Mouse (Mus musculus): ENCODE results near the gene C2cd4b. TPM values are rescaled to one million over a fixed set of nuclear protein-coding genes. Genes with fewer than 3 reads are reported as not detected.

Gene C2cd4b
- 2.0 and 2.6 TPM in 2 replicates for polyA plus RNA-seq (2014; fragmentation: Nextera tagmentation; extraction: Ambion mirVana)

DNA sequence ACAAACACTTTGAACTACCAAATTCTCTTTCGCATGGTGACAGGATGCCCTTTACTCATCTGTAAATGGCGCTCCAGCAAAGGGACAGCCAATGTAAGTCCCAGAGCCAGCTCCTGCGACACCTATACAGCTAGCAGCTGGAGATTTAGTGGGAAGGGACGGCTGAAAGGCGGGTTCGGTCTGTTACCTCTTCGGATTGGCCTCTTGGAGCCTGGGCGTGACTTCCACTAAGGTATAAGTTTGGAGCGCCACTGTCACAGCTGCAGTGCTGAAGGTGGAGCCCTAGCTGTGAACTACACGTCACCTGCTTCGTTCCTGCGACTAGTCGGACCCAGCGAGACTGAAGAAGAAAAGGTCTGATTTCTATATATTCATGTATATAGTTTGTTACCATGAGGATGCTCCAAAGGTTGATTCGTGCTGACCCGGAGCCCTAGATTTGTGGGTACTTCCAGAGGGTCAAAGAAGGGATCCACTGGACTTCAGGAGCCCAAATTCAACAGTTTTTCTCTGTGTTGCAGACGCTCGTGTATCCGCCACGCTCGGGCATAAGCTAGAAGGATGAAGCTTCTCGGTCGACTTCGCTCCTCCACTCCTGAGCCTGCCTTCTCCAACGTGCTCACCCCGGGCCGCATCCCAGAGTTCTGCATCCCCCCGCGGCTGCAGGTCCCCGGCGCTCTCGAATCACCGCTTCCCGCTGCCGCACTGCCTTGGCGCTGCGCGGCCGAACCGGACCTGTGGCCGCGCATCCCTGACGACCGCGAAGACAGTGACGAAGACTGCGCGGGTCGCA lies at the start of gene C2cd4b:
TSS of gene C2cd4b (plus strand) at position 275 of the 793 bp plus-strand sequence.
- Histone ChIP-seq H3K36me3 (ENCODE audit: control insufficient read depth, insufficient read depth, low read length) (no peaks in the 10 kb centered on the region), H3K4me3 (ENCODE audit: low read depth, low read length) (peak within 1 kb of the TSS; percentile 66), H3K4me1 (ENCODE audit: control insufficient read depth, insufficient read depth, low read length) (no peaks in the 10 kb centered on the region), H3K4me2 (peak within 1 kb of the TSS; percentile 89), H3K27ac (ENCODE audit: low read depth, low read length) (peak within 1 kb of the TSS; percentile 79), H3K9ac (ENCODE audit: low read depth, low read length) (peak within 1 kb of the TSS; percentile 69), H3K27me3 (ENCODE audit: control insufficient read depth, insufficient read depth, low read length) (peaks cover 18% of the 10 kb centered on the region; the same call in 1 of the 2 replicates), H3K9me3 (replicated peaks; ENCODE audit: control insufficient read depth, low read length) (peaks cover 4% of the 10 kb centered on the region; the same call in 1 of the 2 replicates)
- WGBS (ENCODE audit: insufficient replicate concordance), result 3% methylated on average over 49 of the region's 49 CpGs
- ATAC-seq (replicated peaks; ENCODE audit: insufficient number of reproducible peaks, low FRiP score, low TSS enrichment), result peak; percentile 39; the same call in 1 of the 2 replicates

DNA sequence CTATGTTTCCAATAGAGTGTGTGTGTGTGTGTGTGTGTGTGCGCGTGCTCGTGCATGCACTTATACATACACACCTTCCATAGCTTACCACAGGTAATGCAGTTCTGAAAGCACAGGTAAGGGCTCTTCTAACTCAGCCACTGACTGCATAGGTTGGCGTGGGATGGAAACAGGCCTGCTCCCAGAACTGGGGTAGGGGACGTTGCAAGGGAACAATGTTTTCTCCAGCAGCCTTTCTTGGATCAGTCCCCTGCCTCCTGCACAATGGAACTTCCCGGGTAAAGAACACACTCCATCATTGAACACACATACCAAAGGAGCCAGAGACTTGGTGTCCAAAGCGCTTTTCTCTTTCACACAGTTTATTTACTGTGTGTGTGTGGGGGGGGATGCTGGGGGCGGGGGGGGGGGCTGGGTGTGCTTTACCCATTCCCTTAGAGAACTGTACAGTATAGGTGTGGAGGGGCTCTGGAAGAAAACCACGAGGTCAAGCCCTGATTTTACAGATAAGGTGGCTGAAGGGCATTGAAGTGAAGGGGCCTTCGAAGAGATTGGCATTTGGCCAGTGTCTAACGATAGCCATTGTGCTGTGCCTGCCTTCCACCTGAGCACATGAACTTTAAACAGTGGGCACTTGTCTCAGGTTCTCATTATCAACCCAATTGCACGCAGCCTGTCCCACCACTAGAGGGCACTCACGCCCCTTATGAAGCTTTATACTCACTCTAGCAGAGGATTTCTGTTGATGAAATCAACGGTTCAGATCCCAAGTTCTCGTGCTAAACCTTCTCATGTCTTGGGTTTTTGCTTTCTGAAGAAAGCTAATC lies 48.0 kb upstream of the C2cd4b start:
- no peak overlapping the region for H3K9ac ChIP-seq (ENCODE audit: low read depth, low read length)
- H3K36me3 ChIP-seq (ENCODE audit: control insufficient read depth, insufficient read depth, low read length), result no peaks in the 10 kb centered on the region
- H3K9me3 ChIP-seq (replicated peaks; ENCODE audit: control insufficient read depth, low read length), result no peaks in the 10 kb centered on the region
- no peak overlapping the region for H3K4me3 ChIP-seq (ENCODE audit: low read depth, low read length)
- WGBS (ENCODE audit: insufficient replicate concordance), result 42% methylated on average over 15 of the region's 15 CpGs
- no peaks in the 10 kb centered on the region for H3K4me1 ChIP-seq (ENCODE audit: control insufficient read depth, insufficient read depth, low read length)
- H3K27ac ChIP-seq (ENCODE audit: low read depth, low read length), result no peak overlapping the region
- no peak for ATAC-seq (replicated peaks; ENCODE audit: insufficient number of reproducible peaks, low FRiP score, low TSS enrichment)
- H3K27me3 ChIP-seq (ENCODE audit: control insufficient read depth, insufficient read depth, low read length), result no peaks in the 10 kb centered on the region
- no peak overlapping the region for H3K4me2 ChIP-seq

DNA sequence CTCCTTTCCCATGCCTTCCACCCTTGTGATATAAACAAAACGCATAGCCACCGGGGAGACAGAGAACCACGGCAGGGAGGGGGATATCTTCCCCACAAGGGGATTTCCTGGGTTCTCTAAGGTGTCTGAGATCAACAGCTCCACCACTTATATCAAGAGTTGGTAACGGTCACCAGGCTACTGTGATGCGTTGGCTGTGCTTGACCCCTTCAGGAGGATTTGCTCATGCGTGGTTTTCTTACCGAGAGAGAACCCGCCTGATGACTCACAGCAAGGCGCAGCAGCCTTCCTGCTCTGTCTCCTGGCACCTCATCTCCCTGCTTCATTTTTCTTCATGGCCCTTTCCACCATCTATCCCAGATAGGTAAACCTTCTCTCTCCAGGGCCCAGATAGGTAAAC lies 47.1 kb upstream of the C2cd4b start:
- H3K9me3 ChIP-seq (replicated peaks; ENCODE audit: control insufficient read depth, low read length), result no peaks in the 10 kb centered on the region
- no peak overlapping the region for H3K27ac ChIP-seq (ENCODE audit: low read depth, low read length)
- H3K4me1 ChIP-seq (ENCODE audit: control insufficient read depth, insufficient read depth, low read length), result no peaks in the 10 kb centered on the region
- H3K36me3 ChIP-seq (ENCODE audit: control insufficient read depth, insufficient read depth, low read length), result no peaks in the 10 kb centered on the region
- H3K4me2 ChIP-seq, result no peak overlapping the region
- no peak overlapping the region for H3K9ac ChIP-seq (ENCODE audit: low read depth, low read length)
- ATAC-seq (replicated peaks; ENCODE audit: insufficient number of reproducible peaks, low FRiP score, low TSS enrichment), result no peak
- WGBS (ENCODE audit: insufficient replicate concordance), result 64% methylated on average over 9 of the region's 9 CpGs
- no peaks in the 10 kb centered on the region for H3K27me3 ChIP-seq (ENCODE audit: control insufficient read depth, insufficient read depth, low read length)
- no peak overlapping the region for H3K4me3 ChIP-seq (ENCODE audit: low read depth, low read length)

DNA sequence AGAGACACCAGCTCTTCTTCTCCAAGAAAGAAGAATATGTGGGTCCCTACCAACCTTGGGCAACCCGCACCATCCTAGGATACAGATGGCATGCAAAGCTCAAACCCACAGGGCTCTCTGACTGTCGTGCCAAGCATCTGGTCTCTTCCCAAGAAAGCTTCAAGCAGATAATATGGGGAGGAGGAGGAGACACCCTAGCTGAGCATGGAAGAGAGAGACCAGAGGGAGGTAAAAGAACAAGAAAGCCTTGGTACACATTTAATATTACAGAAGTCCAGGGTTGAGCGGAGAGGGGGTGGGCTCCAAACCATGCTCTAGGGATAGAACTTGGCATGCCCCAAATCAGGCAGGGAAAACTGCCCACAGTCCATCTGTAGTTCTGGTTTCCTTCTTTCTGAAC lies 42.2 kb upstream of the C2cd4b start:
- Histone ChIP-seq H3K9ac (ENCODE audit: low read depth, low read length) (no peak overlapping the region), H3K27ac (ENCODE audit: low read depth, low read length) (no peak overlapping the region), H3K4me1 (ENCODE audit: control insufficient read depth, insufficient read depth, low read length) (no peaks in the 10 kb centered on the region), H3K36me3 (ENCODE audit: control insufficient read depth, insufficient read depth, low read length) (no peaks in the 10 kb centered on the region), H3K9me3 (replicated peaks; ENCODE audit: control insufficient read depth, low read length) (no peaks in the 10 kb centered on the region), H3K4me3 (ENCODE audit: low read depth, low read length) (no peak overlapping the region), H3K4me2 (no peak overlapping the region), H3K27me3 (ENCODE audit: control insufficient read depth, insufficient read depth, low read length) (no peaks in the 10 kb centered on the region)
- no peak for ATAC-seq (replicated peaks; ENCODE audit: insufficient number of reproducible peaks, low FRiP score, low TSS enrichment)
- 76% methylated on average over 3 of the region's 3 CpGs for WGBS (ENCODE audit: insufficient replicate concordance)

DNA sequence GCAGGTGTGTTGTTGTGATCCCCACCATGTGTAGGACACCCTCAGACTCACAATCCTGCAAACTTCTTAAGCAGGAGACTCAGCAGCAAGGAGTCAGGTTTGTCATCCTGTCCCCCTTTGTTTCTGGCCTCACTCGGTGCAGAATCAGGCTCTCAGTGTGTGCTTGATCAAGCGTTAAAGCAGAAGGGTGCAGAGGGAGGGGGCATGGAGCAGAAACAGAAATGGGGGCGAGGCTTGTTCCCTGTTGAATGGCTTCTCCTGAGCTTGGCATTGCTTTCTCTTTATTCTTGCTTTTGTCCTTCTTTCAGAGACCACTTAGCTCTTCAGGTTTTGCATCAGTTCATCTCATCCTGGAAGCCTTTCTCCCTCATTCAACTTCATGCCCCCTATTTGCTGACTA lies 40.6 kb upstream of the C2cd4b start:
- no peaks in the 10 kb centered on the region for H3K4me1 ChIP-seq (ENCODE audit: control insufficient read depth, insufficient read depth, low read length)
- no peak overlapping the region for H3K4me3 ChIP-seq (ENCODE audit: low read depth, low read length)
- no peaks in the 10 kb centered on the region for H3K36me3 ChIP-seq (ENCODE audit: control insufficient read depth, insufficient read depth, low read length)
- no peak for ATAC-seq (replicated peaks; ENCODE audit: insufficient number of reproducible peaks, low FRiP score, low TSS enrichment)
- H3K27ac ChIP-seq (ENCODE audit: low read depth, low read length), result no peak overlapping the region
- H3K9me3 ChIP-seq (replicated peaks; ENCODE audit: control insufficient read depth, low read length), result no peaks in the 10 kb centered on the region
- no peak overlapping the region for H3K9ac ChIP-seq (ENCODE audit: low read depth, low read length)
- H3K4me2 ChIP-seq, result no peak overlapping the region
- H3K27me3 ChIP-seq (ENCODE audit: control insufficient read depth, insufficient read depth, low read length), result no peaks in the 10 kb centered on the region
- 48% methylated on average over 3 of the region's 3 CpGs for WGBS (ENCODE audit: insufficient replicate concordance)

DNA sequence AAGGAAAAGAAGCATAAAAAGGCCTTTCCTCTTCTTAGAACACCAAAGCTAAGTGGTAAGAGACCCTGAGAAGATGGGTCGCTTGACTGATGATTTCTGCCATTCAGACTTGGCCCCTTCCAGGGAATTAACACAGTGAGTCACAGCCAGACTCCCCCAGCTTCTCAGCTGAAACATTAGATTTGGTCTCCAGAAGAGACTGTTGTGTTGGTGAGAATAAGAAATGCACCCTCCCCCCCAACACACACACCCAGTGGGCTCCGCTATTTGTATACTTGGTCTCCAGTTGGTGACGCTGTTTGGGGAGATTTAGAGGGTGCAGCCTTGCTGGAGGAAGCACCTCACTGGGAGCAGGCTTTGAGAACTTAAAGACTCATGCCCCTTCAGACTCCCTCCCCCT lies 39.1 kb upstream of the C2cd4b start:
- H3K27me3 ChIP-seq (ENCODE audit: control insufficient read depth, insufficient read depth, low read length), result no peaks in the 10 kb centered on the region
- no peaks in the 10 kb centered on the region for H3K36me3 ChIP-seq (ENCODE audit: control insufficient read depth, insufficient read depth, low read length)
- no peak overlapping the region for H3K4me2 ChIP-seq
- ATAC-seq (replicated peaks; ENCODE audit: insufficient number of reproducible peaks, low FRiP score, low TSS enrichment), result no peak
- H3K4me3 ChIP-seq (ENCODE audit: low read depth, low read length), result no peak overlapping the region
- 69% methylated on average over 3 of the region's 3 CpGs for WGBS (ENCODE audit: insufficient replicate concordance)
- H3K27ac ChIP-seq (ENCODE audit: low read depth, low read length), result no peak overlapping the region
- H3K9me3 ChIP-seq (replicated peaks; ENCODE audit: control insufficient read depth, low read length), result no peaks in the 10 kb centered on the region
- no peak overlapping the region for H3K9ac ChIP-seq (ENCODE audit: low read depth, low read length)
- no peaks in the 10 kb centered on the region for H3K4me1 ChIP-seq (ENCODE audit: control insufficient read depth, insufficient read depth, low read length)

DNA sequence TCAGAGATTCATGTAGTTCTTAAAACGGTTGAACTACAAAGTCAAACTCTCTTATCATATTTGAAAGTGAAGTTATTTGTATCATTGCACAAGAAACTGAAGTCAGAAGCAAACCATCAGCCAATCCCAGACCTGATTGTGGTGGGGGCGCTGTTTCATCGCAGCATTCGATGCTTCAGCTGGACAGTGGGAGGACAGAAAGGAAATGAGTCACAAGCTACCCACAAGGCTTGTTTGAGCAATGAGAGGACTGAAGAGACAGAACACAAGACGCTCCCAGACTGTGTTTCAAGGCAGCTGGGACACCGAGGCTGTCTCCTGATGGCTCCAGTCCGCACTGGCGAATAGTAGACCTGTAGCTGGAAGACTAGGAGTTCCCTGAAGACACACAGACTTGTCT lies 36.9 kb upstream of the C2cd4b start:
- H3K4me2 ChIP-seq, result no peak overlapping the region
- no peak overlapping the region for H3K27ac ChIP-seq (ENCODE audit: low read depth, low read length)
- H3K4me1 ChIP-seq (ENCODE audit: control insufficient read depth, insufficient read depth, low read length), result no peaks in the 10 kb centered on the region
- H3K27me3 ChIP-seq (ENCODE audit: control insufficient read depth, insufficient read depth, low read length), result no peaks in the 10 kb centered on the region
- H3K4me3 ChIP-seq (ENCODE audit: low read depth, low read length), result no peak overlapping the region
- 77% methylated on average over 8 of the region's 8 CpGs for WGBS (ENCODE audit: insufficient replicate concordance)
- ATAC-seq (replicated peaks; ENCODE audit: insufficient number of reproducible peaks, low FRiP score, low TSS enrichment), result no peak
- no peak overlapping the region for H3K9ac ChIP-seq (ENCODE audit: low read depth, low read length)
- H3K36me3 ChIP-seq (ENCODE audit: control insufficient read depth, insufficient read depth, low read length), result no peaks in the 10 kb centered on the region
- H3K9me3 ChIP-seq (replicated peaks; ENCODE audit: control insufficient read depth, low read length), result no peaks in the 10 kb centered on the region

DNA sequence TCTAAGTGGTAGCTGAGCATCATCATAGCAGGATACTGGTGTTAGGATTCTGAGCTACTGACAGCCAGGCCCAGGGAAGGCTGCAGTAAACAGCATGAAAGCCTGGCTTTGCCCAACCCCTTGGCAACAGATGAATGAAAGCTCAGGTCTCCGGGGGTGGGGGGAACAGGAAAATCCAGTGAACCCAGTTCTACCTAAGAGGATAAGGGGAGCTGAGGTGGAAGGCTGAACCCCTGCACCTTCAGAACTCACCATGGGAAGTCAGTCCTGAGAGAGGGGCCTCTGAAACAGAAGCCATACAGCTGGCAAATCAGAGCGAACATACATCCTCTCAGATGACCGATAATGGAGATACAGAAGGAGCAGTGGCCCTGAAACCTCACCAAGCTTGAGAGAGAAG lies 34.0 kb upstream of the C2cd4b start:
- Histone ChIP-seq H3K36me3 (ENCODE audit: control insufficient read depth, insufficient read depth, low read length) (no peaks in the 10 kb centered on the region), H3K9ac (ENCODE audit: low read depth, low read length) (no peak overlapping the region), H3K4me3 (ENCODE audit: low read depth, low read length) (no peak overlapping the region), H3K4me2 (no peak overlapping the region), H3K4me1 (ENCODE audit: control insufficient read depth, insufficient read depth, low read length) (no peaks in the 10 kb centered on the region), H3K27ac (ENCODE audit: low read depth, low read length) (no peak overlapping the region), H3K9me3 (replicated peaks; ENCODE audit: control insufficient read depth, low read length) (no peaks in the 10 kb centered on the region), H3K27me3 (ENCODE audit: control insufficient read depth, insufficient read depth, low read length) (no peaks in the 10 kb centered on the region)
- no peak for ATAC-seq (replicated peaks; ENCODE audit: insufficient number of reproducible peaks, low FRiP score, low TSS enrichment)
- WGBS (ENCODE audit: insufficient replicate concordance), result 53% methylated on average over 3 of the region's 3 CpGs
